Mouse (Mus musculus) kidney, adult 2 months (tissue): ENCODE data around the gene Lgmn.

ENCODE experiments used
- CTCF ChIP-seq: fragments of 200-500 bp; conservative IDR thresholded peaks from 2 replicates; pipeline ENCODE4 v1.5.1; 2011; ENCODE audit warnings: low read depth, mild to moderate bottlenecking, control low read depth, low read length, moderate library complexity, mixed read lengths; ENCODE audit not compliant: insufficient read depth, insufficient read length
- POLR2A ChIP-seq: fragments of 200-500 bp; IDR thresholded peaks from one replicate; pipeline ENCODE4 v1.6.1; 2011; ENCODE audit warnings: low read depth, low read length, control low read depth

GRCm38 (mm10) chr12:102383288-102383687 is 56.3 kb downstream of the Lgmn start:
- TF ChIP-seq CTCF (no peak), POLR2A (no peak)
